Mouse (Mus musculus): ENCODE measurements around the gene Bicdl1.
"Not testable (repeated sequence)": the region's sequence is repeated elsewhere in the genome, so short reads cannot be mapped to it uniquely, and the experiment has no call there.

The Bicdl1 gene

GRCm38 (mm10) chr5:115731001-115731731, at the start of gene Bicdl1:
Gene Bicdl1, minus strand, starts transcription at chr5:115731621.
- peak; percentile 37 to 44 for DNase-seq (ENCODE audit: low spot score in 2 of 2)

DNA sequence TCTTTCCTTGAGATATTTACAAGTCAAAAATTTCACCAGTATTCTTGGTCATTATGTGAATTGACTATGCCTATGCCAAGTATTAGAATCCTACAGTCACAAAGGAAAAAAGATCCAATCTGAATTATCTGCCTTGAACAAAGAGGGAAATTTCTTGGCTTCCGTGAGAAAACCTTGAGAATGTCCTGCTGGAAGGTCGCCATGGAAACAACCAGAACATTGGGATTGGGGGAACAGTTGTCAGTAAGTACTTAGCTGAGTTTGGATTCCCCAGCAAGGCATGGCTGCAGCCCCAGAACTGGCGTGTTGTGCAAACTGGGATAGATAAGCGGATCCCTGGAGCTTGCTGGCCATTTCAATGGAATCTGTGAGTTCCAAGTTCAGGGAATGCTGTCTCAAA, 45.5 kb upstream of the Bicdl1 start:
- DNase-seq (ENCODE audit: low spot score in 2 of 2), result no peak

GRCm38 (mm10) chr5:115775350-115775749, 43.9 kb upstream of the Bicdl1 start:
- DNase-seq (ENCODE audit: low spot score in 2 of 2), result no peak

- no peak for DNase-seq (ENCODE audit: low spot score in 2 of 2)
These were observed 38.6 kb upstream of the Bicdl1 start for GRCm38 (mm10) chr5:115770048-115770447.

GRCm38 (mm10) chr5:115769116-115769515, 37.7 kb upstream of the Bicdl1 start:
- no peak for DNase-seq (ENCODE audit: low spot score in 2 of 2)

DNA sequence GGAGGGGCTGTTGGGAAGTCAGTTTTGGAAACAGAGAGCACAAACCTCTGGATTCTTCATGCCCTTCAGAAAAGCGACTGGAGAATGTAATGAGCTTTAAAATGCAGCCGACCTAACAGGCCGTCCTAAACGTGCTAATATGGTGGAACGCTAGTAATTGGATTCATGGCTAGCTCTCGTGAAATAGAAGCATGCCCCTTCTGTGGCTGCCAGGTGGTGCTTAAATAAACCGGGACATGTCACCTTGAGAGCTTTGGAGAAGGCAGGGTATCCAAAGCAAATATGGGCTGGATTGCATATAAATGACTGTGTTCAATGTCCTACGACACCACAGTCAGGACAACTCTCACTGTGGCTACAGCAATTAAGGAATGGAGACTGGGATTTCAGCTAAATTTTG, 35.4 kb upstream of the Bicdl1 start:
- no peak for DNase-seq (ENCODE audit: low spot score in 2 of 2)

DNA sequence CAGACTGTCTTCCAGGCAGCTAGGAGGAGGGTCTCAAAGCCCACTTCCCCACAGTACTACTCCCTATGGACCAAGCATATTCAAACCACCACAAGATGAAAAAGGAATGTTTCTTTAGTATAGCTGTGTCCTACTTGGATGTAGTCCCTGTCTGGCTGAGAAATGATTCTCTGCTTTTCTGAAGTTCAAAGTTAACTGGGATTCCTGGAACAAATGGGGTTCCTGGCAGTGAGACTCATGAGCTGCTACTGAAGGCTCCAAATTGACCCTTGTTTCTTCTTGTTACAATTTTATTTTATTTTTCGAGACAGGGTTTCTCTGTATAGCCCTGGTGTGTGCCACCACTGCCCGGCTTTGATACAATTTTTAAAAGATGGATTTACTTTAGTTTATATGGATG, 32.6 kb upstream of the Bicdl1 start:
- DNase-seq (ENCODE audit: low spot score in 2 of 2), result no peak

GRCm38 (mm10) chr5:115760903-115761302, 29.5 kb upstream of the Bicdl1 start:
- no peak for DNase-seq (ENCODE audit: low spot score in 2 of 2)

GRCm38 (mm10) chr5:115758431-115759180, 27.2 kb upstream of the Bicdl1 start:
- DNase-seq (ENCODE audit: low spot score in 2 of 2), result no peak

DNA sequence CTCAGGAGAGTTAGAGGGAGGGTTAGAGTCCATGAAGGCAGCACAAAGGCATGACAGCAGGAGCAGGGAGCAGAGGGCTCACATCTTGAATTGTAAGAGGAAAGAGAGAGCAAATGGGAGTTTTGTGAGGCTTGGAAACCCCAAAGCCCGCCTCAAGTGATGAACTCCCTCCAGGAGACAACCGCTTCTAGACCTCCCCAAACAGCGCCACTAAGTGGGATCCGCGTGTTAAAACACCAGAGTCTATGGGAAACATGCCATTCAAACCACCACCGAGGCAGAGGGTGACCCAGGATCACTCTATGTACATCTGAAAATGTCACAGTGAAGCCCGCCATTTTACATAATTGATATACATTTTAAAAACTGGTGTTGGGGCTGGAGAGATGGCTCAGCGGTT, 26.1 kb upstream of the Bicdl1 start:
- no peak for DNase-seq (ENCODE audit: low spot score in 2 of 2)

DNA sequence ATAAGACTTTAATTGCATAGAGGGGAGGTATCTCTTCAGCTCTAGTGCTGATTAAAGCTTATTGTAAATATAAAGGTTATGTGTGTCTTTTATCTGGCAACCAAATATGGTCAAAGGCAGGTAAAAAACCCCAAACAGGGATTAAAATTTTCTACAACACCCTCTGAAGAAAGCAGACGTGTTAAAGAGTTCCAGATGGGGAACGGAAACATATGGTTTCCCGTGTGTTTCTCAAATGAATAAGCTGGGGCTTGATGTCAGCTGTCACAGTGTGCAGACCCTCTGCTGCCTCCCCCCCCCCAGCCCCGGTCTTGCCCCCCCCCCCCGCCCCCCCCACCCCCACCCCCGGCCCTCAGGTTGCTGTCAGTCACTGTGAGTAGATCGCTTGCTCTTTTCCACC, 24.1 kb upstream of the Bicdl1 start:
- no peak for DNase-seq (ENCODE audit: low spot score in 2 of 2)

DNA sequence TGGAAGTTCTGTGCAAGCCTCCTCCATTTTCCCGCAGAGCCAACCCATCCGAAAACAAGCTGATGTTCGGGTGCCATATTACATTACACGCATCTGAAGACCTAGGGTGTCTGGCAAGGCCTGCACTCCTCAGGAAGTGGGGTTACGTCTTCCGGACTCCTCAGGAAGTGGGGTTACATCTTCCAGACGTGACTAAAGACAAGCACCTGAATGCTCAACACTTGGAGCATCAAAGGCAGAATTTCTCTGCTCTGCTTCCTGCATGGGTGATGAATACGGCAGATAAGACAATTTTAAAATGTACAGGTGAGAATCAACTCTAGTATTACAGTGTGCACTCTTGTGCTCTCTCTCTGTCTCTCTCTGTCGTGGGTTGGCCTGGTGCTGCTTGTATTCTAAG, 23.4 kb upstream of the Bicdl1 start:
- no peak for DNase-seq (ENCODE audit: low spot score in 2 of 2)

DNA sequence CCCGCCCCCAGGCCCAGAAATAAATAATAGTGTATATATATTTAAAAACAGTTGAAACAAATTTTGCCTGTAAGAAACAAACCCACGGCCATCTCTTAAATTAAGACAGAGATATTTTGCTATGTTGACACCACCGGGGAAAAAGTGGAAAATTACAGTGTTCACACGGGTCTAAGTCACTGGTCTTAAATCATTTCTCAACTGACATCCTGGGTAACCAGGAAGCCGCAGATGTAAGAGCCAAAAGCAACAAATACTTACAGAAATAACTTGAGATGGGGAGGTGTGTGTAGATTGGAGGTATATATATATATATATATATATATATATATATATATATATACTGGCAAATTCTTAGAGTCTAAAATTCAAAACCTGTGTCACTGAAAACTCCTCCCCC, 21.5 kb upstream of the Bicdl1 start:
- DNase-seq (ENCODE audit: low spot score in 2 of 2), result no peak

DNA sequence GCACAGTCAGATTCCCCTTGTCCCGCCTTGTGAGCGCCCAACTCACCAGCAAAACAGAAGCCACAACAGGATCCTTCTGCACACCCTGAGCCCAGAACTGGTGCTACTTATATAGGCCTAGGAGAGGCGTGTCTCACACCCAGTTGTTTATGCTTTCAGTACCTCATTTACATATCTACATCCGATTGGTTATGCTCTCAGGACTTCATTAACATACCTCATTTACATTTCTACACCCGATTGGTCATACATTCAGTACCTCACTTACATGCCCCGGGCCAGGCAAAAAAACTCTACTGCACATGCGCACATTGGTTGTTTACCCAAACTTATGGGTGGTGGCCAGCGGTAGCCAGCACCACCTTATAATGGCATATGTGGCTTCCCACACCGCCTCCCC, 20.5 kb upstream of the Bicdl1 start:
- not testable (repeated sequence) for DNase-seq (ENCODE audit: low spot score in 2 of 2)

DNA sequence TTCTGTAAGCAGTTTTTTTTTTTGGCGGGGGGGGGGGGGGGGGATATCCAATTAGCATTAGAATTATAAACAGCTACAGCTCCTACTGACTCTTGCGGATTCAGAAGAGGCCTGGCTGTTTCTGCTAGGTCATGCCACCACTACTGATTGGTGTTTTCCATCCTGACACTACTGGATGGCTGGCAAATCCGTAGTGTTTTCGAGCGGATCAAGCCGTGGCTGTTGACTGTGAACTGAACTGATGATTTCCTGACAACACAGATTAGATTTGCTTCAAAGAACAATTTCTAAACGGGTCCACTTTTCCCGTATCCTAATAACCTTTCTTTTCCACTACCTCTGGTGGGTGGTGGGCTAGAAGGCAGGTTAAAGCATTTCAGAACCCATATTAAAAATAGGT, 16.9 kb upstream of the Bicdl1 start:
- no peak for DNase-seq (ENCODE audit: low spot score in 2 of 2)

DNA sequence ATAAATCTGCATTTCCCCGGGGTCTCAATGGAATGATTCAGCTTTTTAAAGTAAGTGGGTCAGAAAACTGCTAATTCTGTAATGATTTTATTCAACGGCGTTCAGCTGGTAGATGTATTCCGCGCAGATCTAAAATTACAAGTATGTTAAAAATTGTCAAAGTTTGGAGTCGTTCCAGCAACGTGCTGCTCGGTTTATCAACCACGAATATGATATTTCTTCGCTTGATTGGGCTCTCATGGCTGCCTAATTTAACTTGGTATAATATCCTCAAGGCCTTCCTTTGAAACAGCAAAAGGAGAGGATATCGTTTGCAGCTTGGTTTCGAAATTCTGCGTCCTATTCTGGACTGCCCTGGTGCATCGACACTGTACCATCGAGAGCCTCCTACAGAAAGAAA, 13.9 kb upstream of the Bicdl1 start:
- DNase-seq (ENCODE audit: low spot score in 2 of 2), result no peak

DNA sequence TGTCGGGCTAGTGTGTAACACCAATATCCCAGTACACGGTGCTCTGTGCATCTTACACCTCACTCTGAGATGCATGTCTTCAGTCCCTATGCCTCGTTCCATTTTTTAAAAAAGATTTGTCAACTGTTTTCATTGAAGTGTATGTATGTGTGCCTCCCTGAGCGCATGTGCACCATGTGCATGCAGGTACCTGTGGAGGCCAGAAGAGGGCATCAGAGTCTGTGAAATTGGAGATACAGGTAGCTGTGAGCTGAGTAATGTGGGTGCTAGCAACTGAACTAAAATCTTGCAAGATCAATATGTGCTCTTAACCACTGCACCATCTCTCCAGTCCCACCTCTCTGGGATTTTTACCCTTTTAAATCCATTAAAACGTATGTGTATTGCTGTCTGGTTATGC, 6.6 kb upstream of the Bicdl1 start:
- no peak for DNase-seq (ENCODE audit: low spot score in 2 of 2)

DNA sequence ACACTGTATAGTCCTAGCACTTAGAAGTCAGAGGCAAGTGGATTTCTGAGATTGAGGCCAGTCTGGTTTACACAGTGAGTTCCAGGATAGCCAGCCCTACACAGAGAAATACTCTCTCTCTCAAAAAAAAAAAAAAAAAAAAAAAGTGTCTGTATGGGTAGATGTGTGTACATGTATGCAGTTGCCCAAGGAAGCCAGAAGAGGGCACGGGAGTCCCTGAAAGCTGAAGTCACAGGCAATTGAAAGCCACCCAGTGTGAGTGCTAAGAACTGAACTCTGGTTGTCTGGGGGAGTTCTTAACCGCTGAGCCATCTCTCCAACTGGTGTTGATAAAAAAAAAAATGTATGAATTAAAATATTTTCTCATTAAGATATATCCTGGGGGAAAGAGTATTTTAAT, 3.1 kb upstream of the Bicdl1 start:
- DNase-seq (ENCODE audit: low spot score in 2 of 2), result no peak

DNA sequence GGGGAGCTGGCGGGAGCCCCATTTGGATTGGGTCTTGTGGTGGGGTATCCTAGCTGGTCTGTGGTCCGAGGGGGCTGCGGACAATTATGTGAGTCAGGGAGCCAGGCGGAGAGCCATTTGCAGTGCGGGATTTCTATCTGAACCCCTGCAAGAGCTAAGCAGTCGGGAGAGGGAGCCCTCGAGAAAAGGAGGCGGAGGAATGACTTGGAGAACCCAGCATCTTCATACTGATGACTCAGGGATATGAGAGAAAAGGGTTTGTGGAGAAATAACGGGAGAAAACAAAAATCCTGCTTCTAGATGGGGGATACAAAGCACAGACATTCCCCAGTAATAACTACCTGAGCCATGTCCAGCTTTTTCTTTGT, 1.4 kb upstream of the Bicdl1 start:
- no peak for DNase-seq (ENCODE audit: low spot score in 2 of 2)

DNA sequence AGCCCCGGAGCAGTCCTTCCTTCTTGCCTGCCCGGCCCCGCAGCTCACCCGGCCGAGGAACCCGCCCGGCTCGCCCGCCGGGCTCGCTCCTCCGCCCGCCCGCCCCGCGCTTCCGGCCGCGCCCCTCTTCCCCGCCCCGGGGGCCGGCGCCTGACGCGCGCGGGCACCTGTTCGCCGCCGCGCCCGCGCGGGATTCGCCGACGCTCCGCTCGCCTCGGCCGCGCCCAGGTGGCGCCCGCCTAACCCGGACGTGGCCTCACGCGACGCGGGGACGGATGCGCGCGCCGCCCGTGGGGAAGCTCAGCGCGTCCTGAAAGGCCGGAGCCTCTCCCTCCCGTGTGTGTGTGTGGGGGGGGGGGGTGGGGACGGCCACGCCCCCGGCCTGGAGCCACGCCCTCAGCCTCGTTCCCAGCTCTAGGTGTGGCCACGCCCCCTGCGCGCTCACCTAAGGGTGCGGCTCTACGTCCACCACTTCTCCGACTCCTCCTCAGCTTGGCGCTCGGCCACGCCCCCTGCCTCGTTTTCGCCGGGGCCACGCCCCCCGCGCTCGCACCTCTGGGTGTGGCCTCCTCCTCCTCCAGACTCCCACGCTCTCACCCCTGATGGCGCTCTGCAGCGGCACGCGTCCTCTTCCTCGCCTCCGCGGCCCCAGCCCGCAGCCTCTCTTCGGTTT, 891 bp upstream of the Bicdl1 start:
- peak; percentile 89 to 94 for DNase-seq (ENCODE audit: low spot score in 2 of 2)

DNA sequence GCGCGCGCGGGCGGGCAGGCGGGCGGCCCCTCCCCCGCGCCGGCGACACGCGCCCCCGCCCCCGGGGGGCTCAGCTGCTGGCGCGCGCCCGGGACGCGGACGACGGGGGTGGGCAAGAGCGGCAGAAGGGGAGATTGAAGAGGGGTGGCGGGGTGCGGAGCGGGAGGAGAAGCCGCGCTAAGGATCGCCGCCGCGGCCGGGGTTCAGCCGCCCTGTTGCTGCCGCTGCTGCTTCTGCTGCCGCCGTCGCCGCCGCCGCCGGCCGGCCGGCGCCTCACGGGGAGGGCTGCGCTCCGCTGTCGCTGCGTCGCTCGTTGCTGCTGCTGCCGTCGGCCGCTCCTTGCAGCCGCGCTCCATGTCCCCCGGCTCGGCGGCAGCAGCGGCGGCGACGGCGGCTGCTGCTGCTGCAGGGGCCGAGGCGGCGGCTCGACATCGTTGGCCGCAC, 333 bp upstream of the Bicdl1 start:
- DNase-seq (ENCODE audit: low spot score in 2 of 2), result no peak

DNA sequence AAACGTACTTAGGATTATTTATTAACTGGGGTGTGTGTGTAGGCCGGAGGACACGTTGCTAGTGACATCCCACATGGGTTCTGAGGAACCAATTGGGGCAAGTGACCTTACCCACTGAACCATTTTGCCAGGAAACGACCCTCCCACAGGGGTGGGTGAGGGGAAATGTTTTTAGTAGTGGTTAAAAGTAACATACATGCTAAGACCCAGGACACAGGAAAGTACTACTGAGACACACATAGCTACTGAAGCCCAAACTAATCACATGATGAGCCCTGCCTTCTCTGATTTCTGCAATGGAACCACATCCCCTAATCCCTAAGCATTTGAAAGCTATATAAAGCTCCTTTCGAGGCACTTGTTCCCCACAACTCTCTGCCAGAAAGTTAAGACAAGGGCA, 1.1 kb downstream of the Bicdl1 start:
- DNase-seq (ENCODE audit: low spot score in 2 of 2), result no peak

GRCm38 (mm10) chr5:115726581-115726980, 4.8 kb downstream of the Bicdl1 start:
- no peak for DNase-seq (ENCODE audit: low spot score in 2 of 2)
